In genomic region chr9:107576357-107577107, GRCm38 (mm10) we compare ENCODE assay signal across 8 mouse cellular contexts. TPM values are rescaled to one million over a fixed set of nuclear protein-coding genes. Genes with fewer than 3 reads are reported as not detected.
DNase-seq lines count a peak whose midpoint lies in the region; ATAC-seq and TF ChIP-seq lines count a peak whose summit lies in the region.

Gene Hyal1, plus strand, starts transcription at chr9:107576927.

- H3ac ChIP-seq in myocyte (ENCODE audit: control insufficient read depth, insufficient read length) = no peak within 1 kb of the TSS

- peak; percentile 57 for TF ChIP-seq POLR2A in myocyte (IDR thresholded peaks at IDR 0.05; ENCODE audit: insufficient read length, low read depth)

- no peaks in the 10 kb centered on the region for H3K27me3 ChIP-seq in hindbrain, embryonic 14.5 days (ENCODE audit: control insufficient read depth, insufficient read depth, low read length)
- no peaks in the 10 kb centered on the region for H3K27me3 ChIP-seq in liver, embryonic 12.5 days (replicated peaks)
- no peaks in the 10 kb centered on the region for H3K27me3 ChIP-seq in myocyte (ENCODE audit: control insufficient read depth, insufficient read depth, insufficient read length)

- H3K4me2 ChIP-seq in hindbrain, embryonic 14.5 days (replicated peaks) = peak within 1 kb of the TSS; percentile 43
- peak within 1 kb of the TSS; percentile 75 for H3K4me2 ChIP-seq in liver, embryonic 12.5 days
- peak within 1 kb of the TSS; percentile 87 for H3K4me2 ChIP-seq in myocyte (ENCODE audit: low read depth)

- peaks cover 17% of the 10 kb centered on the region for H3K4me1 ChIP-seq in hindbrain, embryonic 14.5 days (replicated peaks; ENCODE audit: control insufficient read depth, insufficient read depth, low read length)
- H3K4me1 ChIP-seq in liver, embryonic 12.5 days = peaks cover 70% of the 10 kb centered on the region

- 27% methylated on average over 16 of the region's 16 CpGs for WGBS in hindbrain, embryonic 14.5 days
- WGBS in liver, embryonic 12.5 days (ENCODE audit: insufficient replicate concordance) = 26% methylated on average over 16 of the region's 16 CpGs

- H3K79me2 ChIP-seq in myocyte (ENCODE audit: control insufficient read depth, insufficient read depth) = peaks cover 5% of the 10 kb centered on the region

- H3K27ac ChIP-seq in hindbrain, embryonic 14.5 days = peak within 1 kb of the TSS; percentile 55; the same call in 1 of the 2 replicates
- H3K27ac ChIP-seq in liver, embryonic 12.5 days = peak within 1 kb of the TSS; percentile 79

- peak within 1 kb of the TSS; percentile 25 for H3K4me3 ChIP-seq in hindbrain, embryonic 14.5 days (replicated peaks; ENCODE audit: low read length)
- peak within 1 kb of the TSS; percentile 54 for H3K4me3 ChIP-seq in liver, embryonic 12.5 days
- H3K4me3 ChIP-seq in myocyte = peak within 1 kb of the TSS; percentile 22

- peaks cover 31% of the 10 kb centered on the region for H3K36me3 ChIP-seq in hindbrain, embryonic 14.5 days (replicated peaks; ENCODE audit: control insufficient read depth, insufficient read depth)
- H3K36me3 ChIP-seq in liver, embryonic 12.5 days = peaks cover 24% of the 10 kb centered on the region
- no peaks in the 10 kb centered on the region for H3K36me3 ChIP-seq in myocyte (ENCODE audit: control insufficient read depth, insufficient read depth)

- peak; percentile 62 to 80 for DNase-seq in cerebellum, postnatal 14 days
- DNase-seq in cerebellum, adult 9-10 months = no peak
- peak; percentile 84 for DNase-seq in c-Kit-positive CD71-positive TER-119-positive erythroid progenitor cells, embryonic 14.5 days (ENCODE audit: low spot score)
- DNase-seq in gastrocnemius, adult 8-10 months (ENCODE audit: low spot score in 2 of 2) = peak; percentile 76 to 78
- DNase-seq in hindbrain, embryonic 14.5 days (ENCODE audit: low spot score) = peak; percentile 53
- DNase-seq in yolk sac, embryonic 10.5 days (ENCODE audit: low spot score) = peak; percentile 89

- no peaks in the 10 kb centered on the region for H3K9me3 ChIP-seq in hindbrain, embryonic 14.5 days (ENCODE audit: control insufficient read depth, low read length)
- no peaks in the 10 kb centered on the region for H3K9me3 ChIP-seq in liver, embryonic 12.5 days (replicated peaks)

- peak within 1 kb of the TSS; percentile 25; the same call in 1 of the 2 replicates for H3K9ac ChIP-seq in hindbrain, embryonic 14.5 days
- H3K9ac ChIP-seq in liver, embryonic 12.5 days = peak within 1 kb of the TSS; percentile 70

- ATAC-seq in hindbrain, embryonic 14.5 days (ENCODE audit: low FRiP score) = peak; percentile 58
- peak; percentile 77 for ATAC-seq in liver, embryonic 12.5 days

TF ChIP-seq in myocyte, 11 proteins besides CTCF, POLR2A, EP300 and RAD21:
- TF ChIP-seq MYOD1 (IDR thresholded peaks at IDR 0.05; ENCODE audit: control insufficient read depth in 1 of 3, insufficient read length in 2 of 3, low read depth in 2 of 3) (no peak), SRF (IDR thresholded peaks at IDR 0.05; ENCODE audit: control insufficient read depth, insufficient read length, low read depth) (no peak), MAX (IDR thresholded peaks at IDR 0.05; ENCODE audit: low read depth) (no peak), E2F4 (IDR thresholded peaks at IDR 0.05; ENCODE audit: insufficient read depth) (no peak), MYOG (IDR thresholded peaks at IDR 0.05; ENCODE audit: control insufficient read depth in 1 of 3, insufficient read depth in 1 of 3, insufficient read length in 2 of 3, low read depth in 2 of 3) (no peak), REST (IDR thresholded peaks at IDR 0.05; ENCODE audit: insufficient read depth, insufficient read length) (no peak), POLR2AphosphoS2 (IDR thresholded peaks at IDR 0.05; ENCODE audit: insufficient read length, low read depth) (peak; percentile 45)

RNA-seq across cellular contexts. Expression of gene Hyal1, which starts in this region (rescaled TPM):
- total RNA-seq in gastrocnemius, adult 8-10 months (2022) = 1 to 10 TPM; 1.4 to 2.7 (median 1.9) TPM
- 3.1 and 4.9 TPM in 2 replicates for polyA plus RNA-seq in hindbrain, embryonic 14.5 days (2014; fragmentation: Nextera tagmentation; extraction: Ambion mirVana)
- 3.6 and 3.9 TPM in 2 replicates for polyA plus RNA-seq in liver, embryonic 12.5 days (2016; fragmentation: Nextera tagmentation; extraction: Ambion mirVana)
- polyA plus RNA-seq in myocyte (2012; fragmentation: generic; extraction: Trizol) = 3.3 TPM
